Mouse (Mus musculus) neural tube, embryonic 11.5 days (tissue): ENCODE results near the gene Rasgrp4. TPM values are rescaled to one million over a fixed set of nuclear protein-coding genes. Genes with fewer than 3 reads are reported as not detected.

Experiments used
- ATAC-seq: fragments of 200-750 bp; cut with Nextera tagmentation; 2 replicates; pipeline ENCODE4 v1.8.0; 2017; ENCODE audit warnings: moderate number of reproducible peaks, mild to moderate bottlenecking, moderate TSS enrichment, moderate library complexity; ENCODE audit not compliant: insufficient read depth, low FRiP score, low TSS enrichment
- DNase-seq: peaks from one replicate; pipeline ENCODE4 v3.0.0-alpha.2; 2015; ENCODE audit warnings: low spot score
- H3K27ac ChIP-seq: fragments of 300-500 bp; sonication (generic); 2 replicates; pipeline ENCODE4 v1.5.1; 2014; ENCODE audit warnings: low read depth, mild to moderate bottlenecking, low read length
- H3K27me3 ChIP-seq: fragments of 300-500 bp; sonication (generic); 2 replicates; pipeline ENCODE4 v1.6.1; 2014; ENCODE audit warnings: mild to moderate bottlenecking, low read length, mixed read lengths; ENCODE audit not compliant: control insufficient read depth, insufficient read depth
- H3K36me3 ChIP-seq: fragments of 300-500 bp; sonication (generic); 2 replicates; pipeline ENCODE4 v1.6.1; 2014; ENCODE audit warnings: mild to moderate bottlenecking, low read length, moderate library complexity, mixed read lengths; ENCODE audit not compliant: control insufficient read depth, insufficient read depth
- H3K4me1 ChIP-seq: fragments of 300-500 bp; sonication (generic); 2 replicates; pipeline ENCODE4 v1.6.1; 2014; ENCODE audit warnings: low read length, mixed read lengths; ENCODE audit not compliant: control insufficient read depth, insufficient read depth
- H3K4me2 ChIP-seq: fragments of 300-500 bp; sonication (generic); 2 replicates; pipeline ENCODE4 v1.6.1; 2014; ENCODE audit warnings: low read depth, mild to moderate bottlenecking, moderate library complexity
- H3K4me3 ChIP-seq: fragments of 300-500 bp; sonication (generic); 2 replicates; pipeline ENCODE4 v1.5.1; 2014; ENCODE audit warnings: low read depth, low read length
- H3K9ac ChIP-seq: fragments of 300-500 bp; sonication (generic); 2 replicates; pipeline ENCODE4 v1.6.1; 2014; ENCODE audit warnings: mild to moderate bottlenecking, low read length
- H3K9me3 ChIP-seq: fragments of 300-500 bp; sonication (generic); 2 replicates; pipeline ENCODE4 v1.6.1; 2016; ENCODE audit warnings: low read length; ENCODE audit not compliant: control insufficient read depth
- WGBS: fragments of 180-500 bp; shearing (Covaris S2); extraction: QIAGEN DNeasy Blood & Tissue Kit; methylation state at CpG from one replicate; pipeline ENCODE4 v1.1.7; 2014; 5-methylcytosine and 5-hydroxymethylcytosine counted together
- polyA plus RNA-seq: library from polyadenylated mRNA; unstranded; fragments of >200 nt; fragmentation: Nextera tagmentation; extraction: Ambion mirVana; gene quantifications from 2 replicates; pipeline ENCODE4 v1.2.1, GENCODE M21; 2014

Gene Rasgrp4
- polyA plus RNA-seq, 1 experiment from 2014 or later, result 0.82 TPM

- no peaks in the 10 kb centered on the region for H3K36me3 ChIP-seq
- H3K4me1 ChIP-seq, result peaks cover 3% of the 10 kb centered on the region; the same call in 1 of the 2 replicates
- no peak overlapping the region for H3K4me3 ChIP-seq
- no peak overlapping the region for H3K4me2 ChIP-seq
- H3K27me3 ChIP-seq, result no peaks in the 10 kb centered on the region
- no peak overlapping the region for H3K9ac ChIP-seq
- WGBS, result 74% methylated on average over 1 of the region's 1 CpGs
- ATAC-seq, result no peak
- DNase-seq, result no peak
- no peaks in the 10 kb centered on the region for H3K9me3 ChIP-seq
- no peak overlapping the region for H3K27ac ChIP-seq
These were observed 15.1 kb upstream of the Rasgrp4 start for GRCm38 (mm10) chr7:29119526-29119925.

GRCm38 (mm10) chr7:29122821-29123220 is 11.8 kb upstream of the Rasgrp4 start:
- no peak overlapping the region for H3K4me2 ChIP-seq
- H3K9me3 ChIP-seq, result no peaks in the 10 kb centered on the region
- H3K9ac ChIP-seq, result no peak overlapping the region
- 92% methylated on average over 9 of the region's 9 CpGs for WGBS
- no peak overlapping the region for H3K27ac ChIP-seq
- H3K36me3 ChIP-seq, result no peaks in the 10 kb centered on the region
- H3K4me1 ChIP-seq, result peaks cover 3% of the 10 kb centered on the region; the same call in 1 of the 2 replicates
- no peak overlapping the region for H3K4me3 ChIP-seq
- no peak for DNase-seq
- ATAC-seq, result no peak
- H3K27me3 ChIP-seq, result no peaks in the 10 kb centered on the region

DNA sequence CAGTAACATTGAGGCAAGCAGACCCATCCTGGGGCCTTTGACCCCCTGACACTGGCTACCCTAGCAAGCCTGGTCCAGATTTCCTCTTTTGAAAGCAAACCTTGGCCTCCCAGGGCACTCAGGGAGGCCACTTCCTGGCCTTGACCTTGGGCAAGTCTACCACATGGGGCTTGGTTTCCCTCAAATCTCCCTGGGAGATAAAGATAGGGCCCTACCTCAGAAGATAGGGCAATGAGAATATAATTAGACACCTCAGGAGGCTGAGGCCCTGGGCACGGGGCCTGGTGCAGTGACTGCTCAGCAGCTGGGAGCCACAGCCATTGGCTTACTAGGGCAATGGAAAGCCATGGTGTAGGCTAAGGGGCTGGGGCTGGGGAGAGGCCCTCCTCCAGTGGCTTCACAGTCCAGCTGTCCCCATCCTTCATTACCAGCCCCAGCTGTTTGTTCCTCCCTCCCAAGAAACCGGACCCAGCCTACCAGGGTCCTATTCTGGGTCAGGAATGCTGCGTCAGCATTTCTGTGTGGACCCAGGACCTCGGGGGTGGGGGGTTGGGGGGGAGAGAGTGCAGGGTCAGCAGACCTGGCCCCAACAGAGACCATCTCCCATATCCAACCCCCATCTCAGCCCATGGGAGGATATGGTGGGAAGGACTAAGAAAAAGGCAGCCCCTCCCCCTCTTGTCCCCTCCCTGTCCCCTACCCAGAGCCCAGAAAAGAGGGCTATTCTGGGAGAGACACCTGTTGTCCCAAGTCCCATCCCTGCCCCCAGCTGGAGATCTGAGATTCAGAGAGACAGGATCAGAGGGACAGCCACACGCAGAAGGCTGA is 10.9 kb upstream of the Rasgrp4 start:
- Histone ChIP-seq H3K4me1 (peaks cover 3% of the 10 kb centered on the region; the same call in 1 of the 2 replicates), H3K9ac (no peak overlapping the region), H3K4me2 (no peak overlapping the region), H3K27ac (no peak overlapping the region), H3K27me3 (no peaks in the 10 kb centered on the region), H3K4me3 (no peak overlapping the region), H3K9me3 (no peaks in the 10 kb centered on the region), H3K36me3 (no peaks in the 10 kb centered on the region)
- ATAC-seq (no peak), DNase-seq (no peak)
- WGBS, result 44% methylated on average over 5 of the region's 5 CpGs

DNA sequence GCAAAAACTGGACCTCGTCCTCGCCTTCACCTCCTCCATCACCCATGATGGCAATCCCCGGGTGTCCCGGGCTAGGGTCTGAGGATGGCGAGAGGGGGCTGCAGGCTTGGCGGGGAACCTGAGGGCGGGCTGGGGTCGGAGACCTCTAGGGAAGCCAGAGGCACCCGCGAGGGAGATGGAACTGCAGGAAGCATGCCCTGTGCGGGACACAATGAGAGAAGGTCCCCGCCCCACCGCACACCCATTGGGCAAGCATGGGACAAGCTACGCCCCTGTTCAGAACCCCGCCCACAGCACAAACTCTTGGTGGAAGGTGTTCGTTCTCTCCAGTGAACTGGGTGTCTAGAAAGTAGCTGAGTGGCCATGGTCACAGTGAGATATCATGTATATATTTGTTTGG is 9.7 kb upstream of the Rasgrp4 start, which contains the start of gene Ryr1:
Gene Ryr1 (minus strand): TSS at position 210 of the 400 bp plus-strand sequence.
- H3K36me3 ChIP-seq, result no peaks in the 10 kb centered on the region
- H3K9ac ChIP-seq, result peak within 1 kb of the TSS; percentile 37
- H3K27ac ChIP-seq, result no peak within 1 kb of the TSS
- DNase-seq (peak; percentile 77), ATAC-seq (peak; percentile 73; the same call in 1 of the 2 replicates)
- H3K27me3 ChIP-seq, result no peaks in the 10 kb centered on the region
- H3K4me3 ChIP-seq, result peak within 1 kb of the TSS; percentile 32
- peaks cover 3% of the 10 kb centered on the region; the same call in 1 of the 2 replicates for H3K4me1 ChIP-seq
- H3K9me3 ChIP-seq, result no peaks in the 10 kb centered on the region
- WGBS, result 0% methylated on average over 14 of the region's 16 CpGs
- peak within 1 kb of the TSS; percentile 68 for H3K4me2 ChIP-seq

DNA sequence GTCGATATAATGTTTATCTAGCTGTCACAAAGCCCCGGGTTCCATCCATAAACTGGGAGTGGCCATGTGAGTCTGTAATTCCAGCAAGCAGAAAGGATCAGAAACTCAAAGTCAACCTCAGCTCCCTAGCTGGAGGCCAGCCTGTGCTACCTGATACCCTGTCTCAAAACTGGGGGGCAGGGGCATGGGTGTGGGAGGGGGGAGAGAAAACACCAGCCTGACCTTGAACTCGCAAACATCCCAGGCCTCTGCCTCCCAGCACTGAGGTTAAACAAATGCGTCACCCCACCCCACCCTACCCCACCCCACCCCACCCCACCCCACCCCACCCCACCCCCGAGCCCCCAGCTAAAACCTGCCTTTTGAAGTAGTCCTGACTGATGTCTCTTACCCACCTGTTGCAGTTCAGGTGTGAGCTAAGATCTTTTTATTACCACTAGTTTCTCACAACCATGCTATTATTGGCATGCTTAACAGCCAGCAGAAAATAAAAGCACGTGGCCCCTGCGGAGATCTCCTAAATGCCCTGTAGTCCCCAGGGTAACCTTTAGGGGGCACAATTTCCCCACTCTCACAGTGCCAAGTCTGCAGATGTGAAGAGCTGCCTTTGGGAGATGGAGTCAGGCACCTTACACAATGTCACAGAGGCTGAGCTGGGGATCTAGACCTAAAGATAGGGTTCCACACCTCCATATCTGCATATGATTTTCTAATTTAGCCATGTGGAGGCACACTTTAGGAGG is 8.3 kb upstream of the Rasgrp4 start:
- Histone ChIP-seq H3K27ac (no peak overlapping the region), H3K4me3 (no peak overlapping the region), H3K9me3 (no peaks in the 10 kb centered on the region), H3K27me3 (no peaks in the 10 kb centered on the region), H3K4me2 (no peak overlapping the region), H3K36me3 (no peaks in the 10 kb centered on the region), H3K9ac (no peak overlapping the region), H3K4me1 (peaks cover 3% of the 10 kb centered on the region; the same call in 1 of the 2 replicates)
- 22% methylated on average over 7 of the region's 7 CpGs for WGBS
- DNase-seq (peak; percentile 63), ATAC-seq (no peak)

DNA sequence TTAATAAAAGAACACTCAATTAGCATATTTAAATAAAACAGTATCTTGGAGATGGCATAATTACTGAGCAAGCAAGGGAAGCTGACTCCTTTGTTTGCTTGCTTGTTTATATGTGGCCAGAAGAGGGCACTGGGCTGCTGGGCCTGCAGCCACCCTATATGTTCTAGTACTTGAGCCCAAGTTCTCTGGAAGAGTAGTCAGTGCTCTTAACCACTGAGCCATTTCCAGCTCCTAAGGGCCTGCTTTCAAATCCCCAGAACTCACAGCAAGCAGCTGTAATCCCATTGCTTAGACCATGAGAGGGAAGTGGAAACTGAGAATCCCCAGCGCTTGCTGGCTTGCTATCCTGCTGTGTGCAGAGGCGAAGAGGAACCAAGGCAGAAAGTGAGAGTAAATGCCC is 5.9 kb upstream of the Rasgrp4 start:
- no peaks in the 10 kb centered on the region for H3K27me3 ChIP-seq
- no peak overlapping the region for H3K4me3 ChIP-seq
- no peak overlapping the region for H3K27ac ChIP-seq
- 45% methylated on average over 2 of the region's 2 CpGs for WGBS
- no peaks in the 10 kb centered on the region for H3K9me3 ChIP-seq
- H3K4me1 ChIP-seq, result peaks cover 2% of the 10 kb centered on the region; the same call in 1 of the 2 replicates
- DNase-seq (no peak), ATAC-seq (no peak)
- no peak overlapping the region for H3K4me2 ChIP-seq
- no peak overlapping the region for H3K9ac ChIP-seq
- no peaks in the 10 kb centered on the region for H3K36me3 ChIP-seq

DNA sequence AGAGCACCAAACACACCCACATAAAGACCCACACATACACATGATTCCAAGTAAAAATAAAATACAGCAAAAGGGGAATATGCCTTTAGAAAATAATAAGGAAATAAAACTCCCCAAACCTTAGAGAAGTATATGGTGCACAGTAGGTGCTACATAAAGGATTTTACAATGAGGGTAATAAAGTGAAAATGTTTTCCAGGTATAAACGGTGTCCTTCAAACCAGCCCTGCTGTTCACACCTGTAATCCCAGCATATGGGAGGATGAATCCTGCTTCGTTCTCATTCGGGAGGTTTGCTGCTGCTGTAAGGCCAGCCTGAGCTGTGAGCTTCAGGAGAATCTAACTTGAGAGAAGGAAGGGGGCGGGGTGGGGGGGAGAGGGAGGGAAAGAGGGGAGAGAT is 421 bp upstream of the Rasgrp4 start:
- Histone ChIP-seq H3K4me2 (peak overlapping the region; percentile 37), H3K4me3 (no peak overlapping the region), H3K9ac (no peak overlapping the region), H3K36me3 (no peaks in the 10 kb centered on the region), H3K27me3 (peaks cover 6% of the 10 kb centered on the region; the same call in 1 of the 2 replicates), H3K27ac (no peak overlapping the region), H3K9me3 (no peaks in the 10 kb centered on the region), H3K4me1 (no peaks in the 10 kb centered on the region; the same call in 1 of the 2 replicates)
- no peak for ATAC-seq
- no peak for DNase-seq
- under 1% methylated on average over 4 of the region's 4 CpGs for WGBS

DNA sequence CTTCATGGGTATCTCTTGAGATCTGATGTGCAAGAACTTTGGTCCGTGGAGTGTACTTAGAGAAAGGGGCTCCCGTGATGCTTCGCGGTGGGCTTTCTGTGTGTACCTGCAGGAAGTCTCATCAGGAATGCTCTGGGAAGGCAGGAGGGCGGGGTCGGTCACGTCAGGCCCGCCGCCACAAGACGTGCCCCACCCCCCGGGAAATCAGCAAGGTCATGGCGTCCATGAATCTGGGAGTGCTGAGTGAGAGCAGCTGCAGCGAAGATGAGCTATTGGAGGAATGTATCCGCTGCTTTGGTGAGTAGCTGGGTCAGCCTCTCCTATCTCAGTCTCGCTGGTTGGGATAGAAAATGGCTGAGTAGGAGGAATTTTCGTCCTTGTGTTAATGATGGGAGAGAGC is 2.8 kb downstream of the Rasgrp4 start:
- Histone ChIP-seq H3K4me1 (no peaks in the 10 kb centered on the region; the same call in 1 of the 2 replicates), H3K27me3 (peaks cover 6% of the 10 kb centered on the region; the same call in 1 of the 2 replicates), H3K36me3 (no peaks in the 10 kb centered on the region), H3K4me2 (no peak overlapping the region), H3K9ac (no peak overlapping the region), H3K4me3 (no peak overlapping the region), H3K9me3 (no peaks in the 10 kb centered on the region), H3K27ac (no peak overlapping the region)
- 48% methylated on average over 16 of the region's 16 CpGs for WGBS
- DNase-seq (no peak), ATAC-seq (no peak)
